Mouse (Mus musculus): Measurements from ENCODE around the gene Iyd. TPM values are rescaled to one million over a fixed set of nuclear protein-coding genes. Genes with fewer than 3 reads are reported as not detected.

The Iyd gene
- polyA plus RNA-seq, 1 experiment: not detected

DNA sequence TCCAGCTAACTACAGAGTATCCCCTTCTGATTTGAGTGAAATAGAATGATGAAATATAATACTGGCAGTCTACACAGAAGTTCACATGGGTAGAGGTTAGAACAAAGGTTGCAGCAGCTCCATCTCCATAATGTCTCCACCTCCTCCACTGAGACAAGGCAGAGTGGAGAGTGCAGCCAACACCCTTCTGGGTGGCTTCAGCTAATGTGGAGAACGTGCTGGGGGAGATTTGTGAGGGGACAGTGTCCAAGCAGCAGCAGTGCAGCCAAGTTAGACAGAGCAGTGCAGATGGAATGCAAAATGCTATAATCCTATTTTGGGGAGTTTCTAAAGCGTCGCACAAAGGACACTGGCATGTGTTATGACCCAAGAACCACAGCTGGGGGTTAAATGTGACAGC lies 16.5 kb downstream of the Iyd start:
- Histone ChIP-seq H3K4me3 (no peak overlapping the region), H3K79me2 (ENCODE audit: control insufficient read depth, insufficient read depth) (no peaks in the 10 kb centered on the region), H3ac (ENCODE audit: control insufficient read depth, insufficient read length) (no peak overlapping the region), H3K27me3 (ENCODE audit: control insufficient read depth, insufficient read depth, insufficient read length) (no peaks in the 10 kb centered on the region), H3K36me3 (ENCODE audit: control insufficient read depth, insufficient read depth) (no peaks in the 10 kb centered on the region), H3K4me2 (ENCODE audit: low read depth) (no peak overlapping the region)
- TF ChIP-seq TCF3 (IDR thresholded peaks at IDR 0.05; ENCODE audit: insufficient read length, low read depth) (no peak), POLR2AphosphoS2 (IDR thresholded peaks at IDR 0.05; ENCODE audit: insufficient read length, low read depth) (no peak), MAX (IDR thresholded peaks at IDR 0.05; ENCODE audit: low read depth) (no peak), POLR2A (IDR thresholded peaks at IDR 0.05; ENCODE audit: insufficient read length, low read depth) (no peak), MYOD1 (IDR thresholded peaks at IDR 0.05; ENCODE audit: control insufficient read depth in 1 of 3, insufficient read length in 2 of 3, low read depth in 2 of 3) (no peak), REST (IDR thresholded peaks at IDR 0.05; ENCODE audit: insufficient read depth, insufficient read length) (no peak), CEBPB (IDR thresholded peaks at IDR 0.05; ENCODE audit: insufficient read depth, poor library complexity, severe bottlenecking) (no peak), SRF (IDR thresholded peaks at IDR 0.05; ENCODE audit: control insufficient read depth, insufficient read length, low read depth) (no peak), E2F4 (IDR thresholded peaks at IDR 0.05; ENCODE audit: insufficient read depth) (no peak)

DNA sequence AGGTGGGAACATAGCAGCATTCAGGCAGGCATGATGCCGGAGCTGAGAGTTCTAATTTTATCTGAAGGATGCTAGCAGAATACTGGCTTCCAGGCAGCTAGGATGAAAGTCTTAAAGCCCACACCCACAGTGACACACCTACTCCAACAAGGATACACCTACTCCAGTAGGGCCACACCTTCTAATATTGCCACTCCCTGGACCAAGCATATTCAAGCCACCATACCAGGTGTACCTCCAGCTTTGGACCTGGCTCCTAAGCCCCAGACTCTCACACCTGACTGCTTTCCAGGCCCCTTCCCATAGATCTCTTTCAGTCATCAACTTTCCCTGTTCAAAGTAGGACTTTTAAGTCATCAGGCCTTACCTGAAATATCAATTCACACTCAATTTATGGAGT lies 19.1 kb downstream of the Iyd start:
- no peak overlapping the region for H3K4me2 ChIP-seq (ENCODE audit: low read depth)
- no peaks in the 10 kb centered on the region for H3K79me2 ChIP-seq (ENCODE audit: control insufficient read depth, insufficient read depth)
- H3K27me3 ChIP-seq (ENCODE audit: control insufficient read depth, insufficient read depth, insufficient read length): no peaks in the 10 kb centered on the region
- H3ac ChIP-seq (ENCODE audit: control insufficient read depth, insufficient read length): no peak overlapping the region
- H3K4me3 ChIP-seq: no peak overlapping the region
- no peak for TF ChIP-seq POLR2A (IDR thresholded peaks at IDR 0.05; ENCODE audit: insufficient read length, low read depth)
- TF ChIP-seq SRF (IDR thresholded peaks at IDR 0.05; ENCODE audit: control insufficient read depth, insufficient read length, low read depth): no peak
- TF ChIP-seq MAX (IDR thresholded peaks at IDR 0.05; ENCODE audit: low read depth): no peak
- TF ChIP-seq POLR2AphosphoS2 (IDR thresholded peaks at IDR 0.05; ENCODE audit: insufficient read length, low read depth): no peak
- no peak for TF ChIP-seq USF1 (IDR thresholded peaks at IDR 0.05; ENCODE audit: low read depth)
- H3K36me3 ChIP-seq (ENCODE audit: control insufficient read depth, insufficient read depth): no peaks in the 10 kb centered on the region

DNA sequence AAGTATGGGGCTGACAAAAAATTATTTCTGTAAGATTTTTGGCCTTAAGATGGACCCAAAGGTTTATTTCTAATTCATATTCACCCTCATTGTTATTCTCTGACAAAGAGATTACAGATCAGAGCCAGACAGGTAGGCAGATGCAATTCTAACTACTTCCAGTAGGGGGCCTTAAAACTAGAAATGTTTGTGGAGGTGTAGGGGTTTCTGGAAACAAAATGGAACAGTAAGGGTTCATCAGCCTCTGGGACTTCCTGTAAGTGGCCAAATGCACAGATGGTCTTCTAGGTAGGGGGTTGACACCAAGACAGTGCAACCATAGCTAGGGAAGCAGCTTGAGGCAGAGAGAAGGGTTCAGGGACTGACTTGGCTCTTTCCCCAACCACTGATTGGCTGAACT lies 22.1 kb downstream of the Iyd start:
- Histone ChIP-seq H3K36me3 (ENCODE audit: control insufficient read depth, insufficient read depth) (no peaks in the 10 kb centered on the region), H3K27me3 (ENCODE audit: control insufficient read depth, insufficient read depth, insufficient read length) (no peaks in the 10 kb centered on the region), H3K4me3 (no peak overlapping the region), H3K4me2 (ENCODE audit: low read depth) (no peak overlapping the region), H3ac (ENCODE audit: control insufficient read depth, insufficient read length) (no peak overlapping the region), H3K79me2 (ENCODE audit: control insufficient read depth, insufficient read depth) (no peaks in the 10 kb centered on the region)
- TF ChIP-seq POLR2A (IDR thresholded peaks at IDR 0.05; ENCODE audit: insufficient read length, low read depth): no peak
- TF ChIP-seq TCF3 (IDR thresholded peaks at IDR 0.05; ENCODE audit: insufficient read length, low read depth): no peak
- no peak for TF ChIP-seq REST (IDR thresholded peaks at IDR 0.05; ENCODE audit: insufficient read depth, insufficient read length)
- TF ChIP-seq POLR2AphosphoS2 (IDR thresholded peaks at IDR 0.05; ENCODE audit: insufficient read length, low read depth): no peak
- TF ChIP-seq E2F4 (IDR thresholded peaks at IDR 0.05; ENCODE audit: insufficient read depth): no peak
- no peak for TF ChIP-seq MYOD1 (IDR thresholded peaks at IDR 0.05; ENCODE audit: control insufficient read depth in 1 of 3, insufficient read length in 2 of 3, low read depth in 2 of 3)
- TF ChIP-seq USF1 (IDR thresholded peaks at IDR 0.05; ENCODE audit: low read depth): no peak
- TF ChIP-seq MYOG (IDR thresholded peaks at IDR 0.05; ENCODE audit: control insufficient read depth in 1 of 3, insufficient read depth in 1 of 3, insufficient read length in 2 of 3, low read depth in 2 of 3): no peak
- no peak for TF ChIP-seq TCF12 (IDR thresholded peaks at IDR 0.05; ENCODE audit: insufficient read depth, poor library complexity, severe bottlenecking)
- TF ChIP-seq CEBPB (IDR thresholded peaks at IDR 0.05; ENCODE audit: insufficient read depth, poor library complexity, severe bottlenecking): no peak
- no peak for TF ChIP-seq SRF (IDR thresholded peaks at IDR 0.05; ENCODE audit: control insufficient read depth, insufficient read length, low read depth)
- no peak for TF ChIP-seq MAX (IDR thresholded peaks at IDR 0.05; ENCODE audit: low read depth)

DNA sequence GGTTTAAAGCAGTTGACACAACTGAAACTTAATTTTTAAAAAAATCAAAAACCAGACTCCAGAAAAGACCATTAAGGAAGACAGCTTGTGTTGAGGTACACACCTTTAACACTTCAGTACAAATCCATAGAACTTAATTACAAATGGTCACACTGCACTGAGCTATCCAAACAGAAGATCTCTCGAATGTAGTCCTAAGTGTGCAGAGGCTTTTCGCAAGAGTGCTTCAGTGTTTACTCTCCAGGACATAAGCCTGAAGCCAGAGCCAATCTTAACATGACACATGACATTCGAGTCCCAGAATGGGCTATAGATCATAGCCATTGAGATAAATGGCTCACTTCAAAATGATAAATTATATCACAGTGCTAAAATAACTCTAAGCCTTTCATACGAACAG lies 25.1 kb downstream of the Iyd start:
- Histone ChIP-seq H3K4me3 (no peak overlapping the region), H3K4me2 (ENCODE audit: low read depth) (no peak overlapping the region), H3ac (ENCODE audit: control insufficient read depth, insufficient read length) (no peak overlapping the region), H3K36me3 (ENCODE audit: control insufficient read depth, insufficient read depth) (no peaks in the 10 kb centered on the region), H3K27me3 (ENCODE audit: control insufficient read depth, insufficient read depth, insufficient read length) (no peaks in the 10 kb centered on the region), H3K79me2 (ENCODE audit: control insufficient read depth, insufficient read depth) (no peaks in the 10 kb centered on the region)
- TF ChIP-seq POLR2A (IDR thresholded peaks at IDR 0.05; ENCODE audit: insufficient read length, low read depth): no peak

DNA sequence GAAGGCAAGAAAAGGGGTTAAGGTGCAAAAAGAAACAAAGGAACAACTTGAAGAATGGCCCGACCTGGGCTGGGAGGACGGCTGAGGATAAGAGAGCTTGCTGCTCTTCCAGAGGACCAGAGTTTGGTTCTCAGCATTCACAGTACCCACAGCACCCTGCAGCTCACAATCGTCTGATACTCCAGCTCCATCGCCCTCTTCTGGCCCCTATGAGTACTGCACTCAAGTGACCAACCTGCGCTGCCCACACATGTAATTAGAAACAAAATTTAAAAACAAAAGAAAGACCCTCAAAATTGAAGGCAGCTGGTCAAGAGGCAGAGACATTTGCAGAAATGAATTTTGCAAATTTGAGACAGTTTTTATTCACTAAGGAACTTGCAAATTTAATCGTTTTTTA lies 27.8 kb downstream of the Iyd start:
- H3K4me3 ChIP-seq: no peak overlapping the region
- TF ChIP-seq POLR2A (IDR thresholded peaks at IDR 0.05; ENCODE audit: insufficient read length, low read depth): no peak
- no peak overlapping the region for H3K4me2 ChIP-seq (ENCODE audit: low read depth)
- H3K36me3 ChIP-seq (ENCODE audit: control insufficient read depth, insufficient read depth): no peaks in the 10 kb centered on the region
- H3K27me3 ChIP-seq (ENCODE audit: control insufficient read depth, insufficient read depth, insufficient read length): no peaks in the 10 kb centered on the region
- no peaks in the 10 kb centered on the region for H3K79me2 ChIP-seq (ENCODE audit: control insufficient read depth, insufficient read depth)
- H3ac ChIP-seq (ENCODE audit: control insufficient read depth, insufficient read length): no peak overlapping the region

Data from myocyte (in vitro differentiated cells).